Mouse (Mus musculus) cerebellum, adult 2 months (tissue): ENCODE results near the gene Cdk6.

Experiments
- CTCF ChIP-seq: fragments of 200-500 bp; IDR thresholded peaks from 2 replicates; pipeline ENCODE4 v1.5.1; 2011; ENCODE audit warnings: low read depth, mild to moderate bottlenecking, control low read depth, low read length, moderate library complexity, borderline replicate concordance; ENCODE audit not compliant: insufficient read depth
- POLR2A ChIP-seq: fragments of 200-500 bp; IDR thresholded peaks from 2 replicates; pipeline ENCODE4 v1.6.1; 2011; ENCODE audit warnings: low read length, control low read depth, borderline replicate concordance; ENCODE audit not compliant: insufficient read depth

DNA sequence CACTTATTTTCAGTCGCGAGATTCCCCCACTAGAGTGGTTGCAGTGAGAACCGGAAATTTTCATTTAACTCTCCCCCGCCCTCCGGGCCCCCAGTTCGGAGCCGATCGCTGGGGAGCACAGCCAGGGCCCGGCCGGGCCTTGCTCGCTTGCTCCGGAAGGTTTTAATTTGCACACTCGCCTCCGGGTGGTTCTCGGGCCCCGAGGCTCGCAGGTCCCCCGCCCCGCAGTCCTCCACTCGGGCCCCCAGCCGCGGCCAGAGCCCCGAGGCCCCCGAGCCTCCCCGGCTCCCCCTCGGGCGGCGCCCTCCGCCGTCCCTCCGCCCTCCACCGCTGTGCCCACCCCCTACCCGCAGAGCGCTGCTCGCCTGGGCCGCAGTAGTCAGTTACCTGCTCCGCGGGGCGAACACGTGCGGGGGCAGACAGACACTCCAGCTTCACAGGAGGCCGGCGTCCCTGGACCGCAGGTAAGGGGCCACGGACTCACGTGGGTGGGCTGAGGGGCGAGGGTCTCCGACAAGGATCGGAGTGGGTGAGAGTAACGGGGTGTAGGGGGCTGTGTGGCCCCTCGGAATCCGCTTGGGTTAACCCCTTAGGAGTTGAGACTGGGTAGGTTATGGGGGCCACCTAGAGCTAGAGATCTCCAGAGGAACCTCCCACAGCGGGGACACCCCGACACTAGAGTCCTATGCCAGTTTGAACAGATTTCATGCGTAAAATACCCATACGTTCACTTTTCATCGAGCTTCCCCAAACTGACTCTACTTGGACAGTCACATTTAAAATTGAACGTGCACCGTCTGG lies at the start of gene Cdk6:
- TF ChIP-seq CTCF: no peak
- TF ChIP-seq POLR2A: no peak
